Mouse (Mus musculus) gastrocnemius, adult 2 months (tissue): ENCODE results near the gene Rnf214. TPM values are rescaled to one million over a fixed set of nuclear protein-coding genes. Genes with fewer than 3 reads are reported as not detected.

ENCODE experiments used
- DNase-seq: peaks from one replicate; pipeline ENCODE4 v3.0.0; 2022
- H3K27ac ChIP-seq: fragments of 200-600 bp; 2 replicates; pipeline ENCODE4 v1.8.1; 2022; ENCODE audit warnings: mild to moderate bottlenecking
- H3K4me3 ChIP-seq: fragments of 200-600 bp; 2 replicates; pipeline ENCODE4 v1.8.1; 2022; ENCODE audit warnings: mild to moderate bottlenecking, moderate library complexity
- CTCF ChIP-seq: fragments of 200-600 bp; IDR thresholded peaks from 2 replicates; pipeline ENCODE4 v1.8.1; 2022; ENCODE audit warnings: antibody characterized with exemption, mild to moderate bottlenecking, moderate library complexity
- intact Hi-C: fragments of 180-260 bp; cut with DNase I; formaldehyde crosslinking; loops from one replicate; pipeline ENCODE4 v1.15.1; 2025
- total RNA-seq, 2 experiments: library from RNA; stranded (reverse); gene quantifications; 2 replicates each; pipeline ENCODE4 v1.2.3; 2021

Gene Rnf214
- total RNA-seq, 2 experiments from 2014 or later, result 25.3 to 31.0 TPM

DNA sequence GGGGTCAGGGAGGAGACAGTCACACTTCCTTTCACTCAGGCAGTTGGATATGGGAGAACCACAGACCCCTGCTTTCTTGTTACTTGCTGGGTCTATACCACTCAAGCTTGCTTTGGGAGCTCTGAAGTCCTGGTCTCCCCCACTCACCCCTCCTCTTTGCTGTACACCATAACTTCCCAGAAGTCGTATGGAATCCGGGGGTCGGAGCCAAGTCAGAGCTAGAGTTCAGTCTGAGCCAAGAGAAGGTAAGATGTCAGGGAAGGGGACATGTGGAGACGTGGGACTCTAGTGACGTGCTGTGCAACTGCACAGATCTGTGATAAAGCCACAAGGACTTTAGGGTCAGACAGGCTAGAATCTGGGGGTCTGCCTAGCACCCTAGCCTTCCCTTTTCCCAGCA is 66.4 kb downstream of the Rnf214 start:
- intact Hi-C loops, result no loop called here
- H3K27ac ChIP-seq, result peak overlapping the region; percentile 86
- DNase-seq, result peak; percentile 76

DNA sequence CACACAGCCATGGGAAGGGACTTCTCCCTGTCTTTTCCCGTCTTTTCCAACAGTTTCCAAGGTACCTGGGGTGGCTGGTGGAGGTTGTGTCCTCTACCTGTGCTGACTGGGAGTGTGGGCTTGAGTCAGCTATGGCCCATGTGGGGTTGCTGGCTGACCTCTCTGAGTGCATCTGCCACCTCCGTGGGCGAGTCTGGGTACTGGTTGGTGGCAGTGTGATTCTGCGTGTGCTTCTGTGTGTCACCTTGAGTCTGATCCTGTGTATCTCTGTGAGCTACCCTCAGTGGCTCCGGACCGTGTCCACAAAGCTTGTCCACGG is 66.8 kb downstream of the Rnf214 start:
- intact Hi-C loops, result loop anchor here (5.0 kb wide), 1 partner anchor 37 kb away; no protein-coding TSS in a partner anchor
- peak overlapping the region; percentile 86 for H3K27ac ChIP-seq

More for the DNA sequence above, 66.4 kb downstream of the Rnf214 start:
- no peak for TF ChIP-seq CTCF
- H3K4me3 ChIP-seq, result peak overlapping the region; percentile 75

DNA sequence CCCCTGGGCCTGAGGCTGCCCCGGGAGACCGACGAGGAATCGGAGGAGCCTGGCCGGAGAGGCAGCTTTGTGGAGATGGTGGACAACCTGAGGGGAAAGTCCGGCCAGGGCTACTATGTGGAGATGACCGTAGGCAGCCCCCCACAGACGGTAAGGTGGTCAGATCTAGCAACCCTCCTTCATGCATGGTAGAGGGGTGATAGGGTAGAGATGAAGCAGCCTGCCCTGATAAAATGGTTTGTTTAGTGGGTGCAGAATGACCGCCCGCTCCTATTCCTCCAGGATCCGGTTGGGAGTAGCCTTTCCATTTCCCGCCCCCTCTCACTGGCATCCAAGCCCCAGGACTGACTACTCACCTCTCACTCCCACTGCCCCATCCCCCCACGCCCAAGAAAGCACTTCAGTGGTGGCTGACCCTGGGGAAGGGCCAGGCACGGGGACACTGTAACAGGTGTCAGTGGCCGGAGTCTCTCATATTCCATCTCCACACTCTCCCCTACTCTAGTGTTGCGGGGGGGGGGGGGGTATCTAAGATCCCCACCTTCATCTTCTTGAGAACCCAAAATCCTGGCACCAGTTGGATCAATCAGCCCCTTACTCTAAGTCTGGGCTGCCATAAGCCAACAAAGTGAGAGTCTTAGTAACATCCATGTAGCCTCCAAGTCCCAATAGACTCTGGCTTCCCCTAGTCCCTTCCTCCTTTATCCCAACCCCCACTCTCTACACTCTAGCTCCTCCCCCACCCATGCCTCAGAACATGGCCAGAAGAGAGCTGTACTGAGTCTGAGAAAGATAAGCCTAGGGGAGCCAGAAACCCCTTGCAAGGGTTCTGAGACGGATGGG is 67.4 kb downstream of the Rnf214 start:
- intact Hi-C loops, result loop anchor here (5.0 kb wide), 1 partner anchor 38 kb away; no protein-coding TSS in a partner anchor

More for the DNA sequence above, 66.8 kb downstream of the Rnf214 start:
- TF ChIP-seq CTCF, result no peak
- peak; percentile 59 for DNase-seq
- H3K4me3 ChIP-seq, result peak overlapping the region; percentile 75

DNA sequence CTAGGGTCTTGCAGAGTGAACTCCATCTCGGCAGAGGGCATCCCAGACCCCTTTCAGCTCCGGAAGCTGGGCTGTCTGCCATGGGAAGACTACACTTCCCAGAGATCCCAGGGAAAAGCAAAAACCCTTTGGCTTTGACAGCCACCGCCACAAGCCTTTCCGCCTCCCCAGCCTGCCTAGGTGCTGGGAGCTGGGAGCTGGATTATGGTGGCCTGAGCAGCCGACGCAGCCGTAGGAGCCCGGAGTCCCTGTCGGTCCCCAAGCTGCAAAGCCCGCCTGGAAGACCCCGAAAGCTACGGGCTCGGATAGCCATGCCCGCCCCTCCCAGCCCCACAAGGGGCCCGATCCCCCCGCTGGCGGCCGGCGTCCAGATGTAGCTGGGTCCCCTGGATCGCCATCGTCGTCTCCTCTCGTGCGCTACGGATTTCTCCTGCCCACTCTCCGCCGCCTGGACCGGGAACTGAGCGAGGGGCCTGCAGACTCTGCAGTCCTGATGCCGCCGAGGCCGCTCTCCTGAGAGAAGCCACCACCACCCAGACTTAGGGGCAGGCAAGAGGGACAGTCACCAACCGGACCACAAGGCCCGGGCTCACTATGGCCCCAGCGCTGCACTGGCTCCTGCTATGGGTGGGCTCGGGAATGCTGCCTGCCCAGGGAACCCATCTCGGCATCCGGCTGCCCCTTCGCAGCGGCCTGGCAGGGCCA is 68.1 kb downstream of the Rnf214 start, which contains the start of gene Bace1:
Gene Bace1 (plus strand): TSS at position 147 of the 705 bp plus-strand sequence.
- TF ChIP-seq CTCF, result peak; percentile 51
- H3K4me3 ChIP-seq, result peak within 1 kb of the TSS; percentile 75
- intact Hi-C loops, result loop anchor here (5.0 kb wide), 1 partner anchor 39 kb away; no protein-coding TSS in a partner anchor
- peak; percentile 91 for DNase-seq
- H3K27ac ChIP-seq, result peak within 1 kb of the TSS; percentile 86

More for the DNA sequence above, 67.4 kb downstream of the Rnf214 start:
- peak; percentile 88 for DNase-seq
- Histone ChIP-seq H3K4me3 (peak overlapping the region; percentile 75), H3K27ac (peak overlapping the region; percentile 86)
- TF ChIP-seq CTCF, result no peak

DNA sequence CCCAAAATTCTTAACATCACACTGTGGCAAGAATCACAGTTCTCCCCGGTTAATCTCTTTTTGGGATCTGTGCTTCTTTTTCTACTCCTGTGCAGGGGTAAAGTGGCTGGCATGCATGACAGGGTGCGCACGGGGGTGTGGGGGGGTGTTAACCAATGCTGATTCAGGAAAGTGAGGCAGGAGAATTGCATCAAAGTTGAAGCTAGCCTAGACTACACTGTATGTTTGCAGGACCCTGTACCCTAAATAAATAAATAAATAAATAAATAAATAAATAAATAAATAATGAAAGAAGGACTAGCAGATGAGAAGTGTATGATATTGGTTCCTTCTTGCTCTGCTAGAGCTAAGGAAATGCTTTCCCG is 68.7 kb downstream of the Rnf214 start:
- DNase-seq, result no peak
- no peak for TF ChIP-seq CTCF
- peak overlapping the region; percentile 86 for H3K27ac ChIP-seq
- intact Hi-C loops, result loop anchor here (5.0 kb wide), 1 partner anchor 39 kb away; no protein-coding TSS in a partner anchor
- H3K4me3 ChIP-seq, result peak overlapping the region; percentile 75

DNA sequence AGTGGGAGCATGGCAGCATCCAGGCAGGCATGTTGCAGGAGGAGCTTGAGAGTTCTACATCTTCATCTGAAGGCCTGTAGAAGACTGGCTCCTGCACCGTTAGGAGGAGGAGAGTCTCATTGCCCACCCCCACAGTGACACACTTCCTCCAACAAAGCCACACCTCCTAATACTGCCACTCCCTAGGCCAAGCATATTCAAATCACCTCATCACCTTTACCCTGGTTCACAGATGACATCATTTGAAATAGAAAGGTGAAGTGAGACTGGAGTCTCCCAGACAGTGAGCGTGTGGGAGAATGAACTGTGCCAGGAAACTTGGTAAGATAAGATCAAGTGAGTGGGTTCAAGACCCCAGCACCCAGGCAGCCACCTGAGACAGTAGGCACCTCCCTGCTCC is 73.2 kb downstream of the Rnf214 start:
- H3K4me3 ChIP-seq, result no peak overlapping the region
- no peak for DNase-seq
- intact Hi-C loops, result no loop called here
- no peak overlapping the region for H3K27ac ChIP-seq
- no peak for TF ChIP-seq CTCF

DNA sequence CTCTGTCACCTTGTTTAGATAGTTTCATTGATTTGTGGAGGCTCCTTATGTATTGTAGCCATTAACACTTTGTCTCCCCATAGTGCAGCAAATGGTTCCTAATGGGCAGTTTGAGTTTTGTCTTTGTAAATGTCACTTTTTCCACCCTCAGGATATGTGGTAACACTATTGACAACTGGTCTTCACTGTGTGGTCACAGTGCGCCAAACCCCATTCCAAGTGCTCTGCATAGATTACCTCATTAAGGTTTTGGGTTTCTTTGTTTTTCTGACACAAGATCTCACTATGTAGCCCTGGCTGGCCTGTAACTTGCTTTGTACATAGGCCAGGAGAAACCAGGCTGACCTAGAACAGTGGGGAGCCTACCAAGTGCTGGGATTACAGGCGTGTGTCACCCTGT is 73.8 kb downstream of the Rnf214 start:
- no peak for TF ChIP-seq CTCF
- no peak overlapping the region for H3K4me3 ChIP-seq
- no peak overlapping the region for H3K27ac ChIP-seq
- intact Hi-C loops, result no loop called here
- no peak for DNase-seq

DNA sequence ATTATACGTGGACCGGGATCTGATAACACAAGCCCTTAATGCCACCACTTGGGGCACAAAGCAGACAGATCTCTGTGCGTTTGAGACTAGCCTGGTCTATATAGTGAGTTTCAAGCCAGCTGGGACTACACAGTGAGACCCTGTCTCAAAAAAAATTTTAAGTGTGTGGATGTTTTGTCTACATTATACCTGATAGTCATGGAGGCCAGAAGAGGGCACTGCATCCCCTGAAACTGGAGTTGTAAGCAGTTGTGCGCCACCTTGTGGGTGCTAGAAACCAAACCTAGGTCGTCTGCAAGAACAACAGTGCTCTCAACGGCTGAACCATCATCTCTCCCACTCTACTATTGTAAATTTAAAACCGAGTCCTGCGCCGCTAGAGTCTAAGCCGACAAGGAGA is 77.6 kb downstream of the Rnf214 start:
- DNase-seq, result peak; percentile 63
- TF ChIP-seq CTCF, result peak; percentile 75
- peak overlapping the region; percentile 54 for H3K27ac ChIP-seq
- intact Hi-C loops, result no loop called here
- H3K4me3 ChIP-seq, result peak overlapping the region; percentile 90

DNA sequence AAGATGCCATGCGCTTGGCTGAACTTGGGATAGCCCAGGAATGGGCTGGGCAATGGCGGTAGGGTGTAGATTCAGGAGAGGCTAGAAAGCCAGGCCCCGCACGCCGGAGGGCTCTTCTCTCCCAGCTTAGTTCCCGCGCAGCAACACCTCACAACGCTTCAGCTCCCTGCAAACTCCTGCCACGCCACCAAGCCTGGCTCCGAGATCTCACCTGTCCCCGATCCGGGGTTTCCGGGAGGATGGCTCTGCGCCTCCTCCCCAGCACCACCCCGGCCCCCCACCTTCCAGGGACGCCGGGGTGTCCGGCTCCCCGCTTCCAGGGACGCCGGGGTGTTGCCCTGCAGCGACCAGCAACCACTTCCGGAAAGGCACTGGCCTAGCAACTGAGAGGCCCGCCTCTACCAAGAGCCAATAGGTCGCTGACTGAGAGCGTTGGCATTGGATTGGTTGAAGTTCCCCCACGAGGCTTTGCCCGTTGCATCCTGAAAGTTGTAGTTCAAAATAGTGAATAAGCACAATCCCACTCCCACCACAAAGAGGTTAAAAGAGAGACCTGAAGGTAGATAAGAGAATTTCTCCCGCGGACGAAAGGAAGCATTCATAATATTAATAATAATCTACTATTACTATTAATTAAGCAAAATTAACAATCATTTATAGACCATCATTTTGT is 78.3 kb downstream of the Rnf214 start, which contains the start of gene Cep164:
Gene Cep164 (minus strand): TSS at position 401 of the 673 bp plus-strand sequence.
- H3K27ac ChIP-seq, result peak within 1 kb of the TSS; percentile 78
- TF ChIP-seq CTCF, result no peak
- intact Hi-C loops, result no loop called here

DNA sequence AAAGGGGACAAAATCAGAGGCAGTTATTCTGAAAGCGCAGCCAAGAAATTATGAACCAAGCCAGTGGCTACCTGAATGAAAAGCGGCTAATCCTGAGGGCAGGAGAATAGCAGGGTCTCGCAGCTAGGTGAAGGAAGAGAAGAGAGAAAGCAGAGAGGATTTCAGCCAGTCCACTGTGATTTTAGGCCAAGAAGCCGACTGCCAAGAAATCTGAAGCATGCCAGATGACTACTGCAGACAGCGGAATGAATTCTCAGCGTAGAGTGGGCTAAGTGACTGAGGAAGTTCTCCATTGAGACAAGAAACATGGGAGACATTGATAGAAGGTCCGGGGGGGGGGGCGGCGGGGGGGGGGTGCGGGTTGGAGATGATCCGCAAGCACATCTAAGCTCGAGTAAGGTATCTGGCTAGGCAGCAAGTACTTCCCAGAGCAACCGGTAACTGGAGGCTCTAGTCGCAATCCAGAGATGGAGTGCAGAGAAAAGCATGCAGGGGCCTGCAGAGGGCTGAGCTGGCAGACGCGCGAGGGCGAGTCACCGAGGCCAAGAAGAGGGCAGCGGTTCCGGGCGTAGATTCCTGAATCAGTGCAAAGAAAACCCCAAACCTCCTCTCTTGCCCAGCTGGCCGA is 78.9 kb downstream of the Rnf214 start:
- no peak for TF ChIP-seq CTCF
- Histone ChIP-seq H3K27ac (peak overlapping the region; percentile 78), H3K4me3 (peak overlapping the region; percentile 90)
- intact Hi-C loops, result no loop called here
- peak; percentile 45 for DNase-seq

More for the DNA sequence above, 78.3 kb downstream of the Rnf214 start, which contains the start of gene Cep164:
- peak within 1 kb of the TSS; percentile 90 for H3K4me3 ChIP-seq
- DNase-seq, result peak; percentile 92

DNA sequence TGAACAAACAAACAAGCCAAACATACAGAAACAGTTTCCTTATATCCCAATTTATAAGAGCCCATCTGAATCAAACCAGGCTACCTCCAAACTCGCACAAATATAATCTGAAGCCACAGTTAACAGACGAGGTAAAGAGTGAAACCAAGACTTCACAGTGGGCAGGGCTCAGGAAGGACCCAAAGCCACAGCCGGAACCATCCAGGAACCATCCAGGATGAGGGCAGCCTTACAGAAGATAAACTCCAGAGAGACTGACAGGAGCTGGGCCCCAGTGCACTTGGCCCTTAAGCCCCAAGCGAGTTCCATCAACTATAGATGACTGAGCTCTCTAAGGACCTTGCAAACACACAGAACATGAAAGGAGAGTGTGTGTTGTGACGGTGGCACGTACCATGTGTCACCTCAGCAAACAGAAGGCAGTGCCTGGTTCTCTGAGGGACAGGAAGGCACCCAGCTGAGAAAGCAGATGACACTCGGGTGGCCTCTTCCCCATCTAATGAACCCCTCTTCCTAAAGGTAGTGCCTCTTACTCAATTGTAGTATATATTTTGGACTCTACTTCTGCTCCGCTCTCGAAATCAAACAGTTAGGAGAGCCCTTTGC is 88.2 kb downstream of the Rnf214 start:
- Histone ChIP-seq H3K27ac (no peak overlapping the region), H3K4me3 (no peak overlapping the region)
- intact Hi-C loops, result no loop called here
- no peak for DNase-seq
- no peak for TF ChIP-seq CTCF

DNA sequence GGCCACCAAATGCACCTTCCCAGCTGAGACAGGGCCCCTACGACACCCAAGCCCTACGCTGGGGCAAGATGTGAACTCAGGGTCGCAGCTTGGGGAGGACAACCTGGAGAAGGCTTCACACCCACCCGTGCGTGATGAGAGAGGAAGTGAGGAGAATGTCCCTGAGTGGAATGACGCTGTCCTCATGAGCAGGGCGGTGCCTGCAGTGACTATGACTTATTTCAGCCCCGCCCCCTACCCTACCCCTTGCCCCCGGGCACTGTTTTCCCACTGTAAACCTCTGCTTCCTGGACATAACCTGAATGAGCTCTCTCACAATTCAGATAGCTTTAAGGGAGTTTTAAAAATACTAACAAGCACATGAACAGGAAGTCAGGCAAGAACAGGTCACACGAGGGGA is 91.2 kb downstream of the Rnf214 start:
- DNase-seq, result no peak
- intact Hi-C loops, result no loop called here
- no peak for TF ChIP-seq CTCF
- Histone ChIP-seq H3K4me3 (no peak overlapping the region), H3K27ac (no peak overlapping the region)
